Mouse (Mus musculus) hindbrain, embryonic 16.5 days (tissue): ENCODE results near the gene Mrpl43. TPM values are rescaled to one million over a fixed set of nuclear protein-coding genes. Genes with fewer than 3 reads are reported as not detected.

Experiments
- ATAC-seq: fragments of 200-750 bp; cut with Nextera tagmentation; 2 replicates; pipeline ENCODE4 v1.8.0; 2017; ENCODE audit warnings: moderate TSS enrichment, moderate library complexity
- H3K27ac ChIP-seq: fragments of 300-500 bp; sonication (generic); 2 replicates; pipeline ENCODE4 v1.5.1; 2014; ENCODE audit warnings: low read depth, mild to moderate bottlenecking, control low read depth, low read length, moderate library complexity
- H3K27me3 ChIP-seq: fragments of 300-500 bp; sonication (generic); replicated peaks from 2 replicates; pipeline ENCODE4 v1.6.1; 2014; ENCODE audit warnings: low read length; ENCODE audit not compliant: control insufficient read depth, insufficient read depth
- H3K36me3 ChIP-seq: fragments of 300-500 bp; sonication (generic); 2 replicates; pipeline ENCODE4 v1.6.1; 2014; ENCODE audit warnings: mild to moderate bottlenecking, low read length, moderate library complexity, mixed read lengths; ENCODE audit not compliant: control insufficient read depth, insufficient read depth
- H3K4me1 ChIP-seq: fragments of 300-500 bp; sonication (generic); 2 replicates; pipeline ENCODE4 v1.6.1; 2014; ENCODE audit warnings: low read depth, low read length; ENCODE audit not compliant: control insufficient read depth, insufficient read depth
- H3K4me2 ChIP-seq: fragments of 300-500 bp; sonication (generic); 2 replicates; pipeline ENCODE4 v1.6.1; 2014; ENCODE audit warnings: mild to moderate bottlenecking, low read length, control low read depth, moderate library complexity
- H3K4me3 ChIP-seq: fragments of 300-500 bp; sonication (generic); 2 replicates; pipeline ENCODE4 v1.5.1; 2014; ENCODE audit warnings: mild to moderate bottlenecking, low read length, control low read depth, moderate library complexity
- H3K9ac ChIP-seq: fragments of 300-500 bp; sonication (generic); 2 replicates; pipeline ENCODE4 v1.6.1; 2014; ENCODE audit warnings: low read depth, mild to moderate bottlenecking, control low read depth, low read length, moderate library complexity
- H3K9me3 ChIP-seq: fragments of 300-500 bp; sonication (generic); 2 replicates; pipeline ENCODE4 v1.6.1; 2014; ENCODE audit warnings: mild to moderate bottlenecking, low read length, moderate library complexity; ENCODE audit not compliant: control insufficient read depth
- WGBS: fragments of 180-500 bp; shearing (Covaris S2); extraction: QIAGEN DNeasy Blood & Tissue Kit; methylation state at CpG from one replicate; pipeline ENCODE4 v1.1.7; 2014; 5-methylcytosine and 5-hydroxymethylcytosine counted together
- polyA plus RNA-seq: library from polyadenylated mRNA; unstranded; fragments of >200 nt; fragmentation: Nextera tagmentation; extraction: Ambion mirVana; gene quantifications from 2 replicates; pipeline ENCODE4 v1.2.1, GENCODE M21; 2015

The Mrpl43 gene
- polyA plus RNA-seq = 90.1 and 98.4 TPM in 2 replicates

GRCm38 (mm10) chr19:45005957-45006712 is at the start of gene Mrpl43:
Gene Mrpl43 (minus strand): TSS chr19:45006442.
- WGBS = under 1% methylated on average over 75 of the region's 82 CpGs
- H3K4me3 ChIP-seq = peak within 1 kb of the TSS; percentile 93
- peak within 1 kb of the TSS; percentile 86 for H3K27ac ChIP-seq
- no peaks in the 10 kb centered on the region for H3K27me3 ChIP-seq
- H3K4me1 ChIP-seq = peaks cover 20% of the 10 kb centered on the region
- no peaks in the 10 kb centered on the region for H3K9me3 ChIP-seq
- peak; percentile 94 for ATAC-seq
- peak within 1 kb of the TSS; percentile 86 for H3K9ac ChIP-seq
- peak within 1 kb of the TSS; percentile 85 for H3K4me2 ChIP-seq
- peaks cover 20% of the 10 kb centered on the region for H3K36me3 ChIP-seq

- ATAC-seq = no peak
- Histone ChIP-seq H3K27me3 (no peaks in the 10 kb centered on the region), H3K4me2 (no peak overlapping the region), H3K4me3 (no peak overlapping the region), H3K9me3 (no peaks in the 10 kb centered on the region), H3K27ac (no peak overlapping the region), H3K36me3 (peaks cover 20% of the 10 kb centered on the region), H3K9ac (no peak overlapping the region), H3K4me1 (peaks cover 19% of the 10 kb centered on the region)
- WGBS = 80% methylated on average over 6 of the region's 6 CpGs
These were observed 48.8 kb upstream of the Mrpl43 start for GRCm38 (mm10) chr19:45054892-45055690.

- no peak overlapping the region for H3K4me2 ChIP-seq
- H3K36me3 ChIP-seq = peaks cover 20% of the 10 kb centered on the region
- 89% methylated on average over 8 of the region's 8 CpGs for WGBS
- H3K4me1 ChIP-seq = peaks cover 27% of the 10 kb centered on the region
- no peak overlapping the region for H3K9ac ChIP-seq
- no peaks in the 10 kb centered on the region for H3K27me3 ChIP-seq
- H3K27ac ChIP-seq = no peak overlapping the region
- no peaks in the 10 kb centered on the region for H3K9me3 ChIP-seq
- no peak overlapping the region for H3K4me3 ChIP-seq
- ATAC-seq = no peak
These were observed 47.2 kb upstream of the Mrpl43 start for GRCm38 (mm10) chr19:45053451-45053850.

- H3K4me1 ChIP-seq = peaks cover 26% of the 10 kb centered on the region
- H3K36me3 ChIP-seq = peaks cover 16% of the 10 kb centered on the region
These were observed 43.3 kb upstream of the Mrpl43 start for GRCm38 (mm10) chr19:45049523-45049922.

GRCm38 (mm10) chr19:45048644-45049365 is 42.6 kb upstream of the Mrpl43 start:
- Histone ChIP-seq H3K4me3 (peak overlapping the region; percentile 67), H3K27me3 (no peaks in the 10 kb centered on the region), H3K4me1 (peaks cover 26% of the 10 kb centered on the region), H3K36me3 (peaks cover 12% of the 10 kb centered on the region), H3K9ac (peak overlapping the region; percentile 81), H3K4me2 (peak overlapping the region; percentile 75), H3K27ac (peak overlapping the region; percentile 94), H3K9me3 (no peaks in the 10 kb centered on the region)
- 76% methylated on average over 12 of the region's 12 CpGs for WGBS
- ATAC-seq = no peak

More at GRCm38 (mm10) chr19:45049523-45049922, 43.3 kb upstream of the Mrpl43 start:
- no peak for ATAC-seq
- H3K9ac ChIP-seq = no peak overlapping the region
- no peak overlapping the region; the same call in 1 of the 2 replicates for H3K4me3 ChIP-seq
- peak overlapping the region; percentile 75 for H3K4me2 ChIP-seq
- no peaks in the 10 kb centered on the region for H3K9me3 ChIP-seq
- no peak overlapping the region for H3K27ac ChIP-seq
- H3K27me3 ChIP-seq = no peaks in the 10 kb centered on the region
- WGBS = 75% methylated on average over 9 of the region's 9 CpGs

- Histone ChIP-seq H3K9ac (peak overlapping the region; percentile 81), H3K9me3 (no peaks in the 10 kb centered on the region), H3K4me2 (peak overlapping the region; percentile 75), H3K27me3 (no peaks in the 10 kb centered on the region), H3K4me1 (peaks cover 26% of the 10 kb centered on the region), H3K36me3 (peaks cover 7% of the 10 kb centered on the region), H3K4me3 (peak overlapping the region; percentile 67), H3K27ac (peak overlapping the region; percentile 94)
- 18% methylated on average over 11 of the region's 11 CpGs for WGBS
- ATAC-seq = peak; percentile 23
These were observed 41.8 kb upstream of the Mrpl43 start for GRCm38 (mm10) chr19:45047935-45048643.

GRCm38 (mm10) chr19:45047417-45047934 is 41.2 kb upstream of the Mrpl43 start, which contains the start of gene Sfxn3:
Gene Sfxn3 (plus strand): TSS chr19:45047503.
- no peaks in the 10 kb centered on the region for H3K27me3 ChIP-seq
- H3K9me3 ChIP-seq = no peaks in the 10 kb centered on the region
- peaks cover 3% of the 10 kb centered on the region for H3K36me3 ChIP-seq
- H3K4me2 ChIP-seq = peak within 1 kb of the TSS; percentile 75
- peak; percentile 85 for ATAC-seq
- peak within 1 kb of the TSS; percentile 81 for H3K9ac ChIP-seq
- H3K4me3 ChIP-seq = peak within 1 kb of the TSS; percentile 67
- H3K27ac ChIP-seq = peak within 1 kb of the TSS; percentile 94
- WGBS = under 1% methylated on average over 26 of the region's 26 CpGs
- peaks cover 26% of the 10 kb centered on the region for H3K4me1 ChIP-seq
